Mouse (Mus musculus): ENCODE measurements around the gene Spns2.

GRCm38 (mm10) chr11:72425201-72425600 is 64.5 kb downstream of the Spns2 start:
- no peak for TF ChIP-seq CTCF (IDR thresholded peaks at IDR 0.05; ENCODE audit: borderline replicate concordance, extremely low read depth, insufficient read depth, insufficient read length)
- no peak for TF ChIP-seq POLR2A (IDR thresholded peaks at IDR 0.05; ENCODE audit: borderline replicate concordance, extremely low read depth, insufficient read depth, insufficient read length, poor library complexity, severe bottlenecking)
